Mouse (Mus musculus): ENCODE data around the gene Ppp2r3a.

- TF ChIP-seq CTCF (IDR thresholded peaks at IDR 0.05; ENCODE audit: low read depth) (no peak), EP300 (IDR thresholded peaks at IDR 0.05; ENCODE audit: low read depth) (no peak)
Observed at GRCm38 (mm10) chr9:101104931-101105330, 146.7 kb downstream of the Ppp2r3a start.
